Mouse (Mus musculus): ENCODE data around the gene C2cd5. TPM values are rescaled to one million over a fixed set of nuclear protein-coding genes. Genes with fewer than 3 reads are reported as not detected.

C2cd5 gene
- polyA plus RNA-seq (2017; shearing (Covaris generic)): 34.1 TPM

GRCm38 (mm10) chr6:143099681-143100382 lies at the start of gene C2cd5:
Gene C2cd5 (minus strand): TSS chr6:143100141.

GRCm38 (mm10) chr6:142964076-142964530 lies 135.8 kb downstream of the C2cd5 start, which contains the start of gene St8sia1:
Gene St8sia1 (minus strand): TSS chr6:142964452.

Other genes starting within 250 kb of the C2cd5 start
- 1.1 TPM for gene St8sia1, start 135.7 kb downstream of the C2cd5 start, polyA plus RNA-seq (2017; shearing (Covaris generic))
- gene Etnk1, start 67.1 kb upstream of the C2cd5 start, polyA plus RNA-seq (2017; shearing (Covaris generic)): 59.7 TPM

All from effector memory CD4-positive, alpha-beta T cell, adult 7 months (primary cell).